Mouse (Mus musculus): ENCODE measurements around the gene Klhdc7a.

- TF ChIP-seq CTCF (IDR thresholded peaks at IDR 0.05; ENCODE audit: borderline replicate concordance, insufficient read depth, low read length) (no peak), POLR2A (IDR thresholded peaks at IDR 0.05; ENCODE audit: low read depth, low read length) (no peak)
Measured at GRCm38 (mm10) chr4:140004932-140005331, 37.1 kb upstream of the Klhdc7a start.

All from embryonic fibroblast, embryonic 13.5 days (primary cell).